Mouse (Mus musculus) forebrain, postnatal 0 days (tissue): ENCODE measurements around the gene Nol3. TPM values are rescaled to one million over a fixed set of nuclear protein-coding genes. Genes with fewer than 3 reads are reported as not detected.

Experiments used
- ATAC-seq: fragments of 200-750 bp; cut with Nextera tagmentation; 2 replicates; pipeline ENCODE4 v1.8.0; 2017; ENCODE audit warnings: mild to moderate bottlenecking, moderate library complexity
- DNase-seq: peaks from one replicate; pipeline ENCODE4 v3.0.0-alpha.2; 2015
- H3K27ac ChIP-seq: fragments of 300-500 bp; sonication (generic); 2 replicates; pipeline ENCODE4 v1.5.1; 2014; ENCODE audit warnings: low read depth, mild to moderate bottlenecking, antibody characterized with exemption, low read length, moderate library complexity, mixed read lengths
- H3K27me3 ChIP-seq: fragments of 300-500 bp; sonication (generic); 2 replicates; pipeline ENCODE4 v1.6.1; 2014; ENCODE audit warnings: mild to moderate bottlenecking, low read length, mixed read lengths; ENCODE audit not compliant: insufficient read depth
- H3K36me3 ChIP-seq: fragments of 300-500 bp; sonication (generic); 2 replicates; pipeline ENCODE4 v1.6.1; 2014; ENCODE audit warnings: mild to moderate bottlenecking, moderate library complexity; ENCODE audit not compliant: insufficient read depth
- H3K4me1 ChIP-seq: fragments of 300-500 bp; sonication (generic); 2 replicates; pipeline ENCODE4 v1.6.1; 2014; ENCODE audit warnings: antibody characterized with exemption; ENCODE audit not compliant: insufficient read depth
- H3K4me2 ChIP-seq: fragments of 300-500 bp; sonication (generic); 2 replicates; pipeline ENCODE4 v1.6.1; 2014; ENCODE audit warnings: low read depth, mild to moderate bottlenecking, moderate library complexity
- H3K4me3 ChIP-seq: fragments of 300-500 bp; sonication (generic); 2 replicates; pipeline ENCODE4 v1.5.1; 2014; ENCODE audit warnings: low read depth, low read length, mixed read lengths
- H3K9ac ChIP-seq: fragments of 300-500 bp; sonication (generic); 2 replicates; pipeline ENCODE4 v1.6.1; 2014; ENCODE audit warnings: mild to moderate bottlenecking
- H3K9me3 ChIP-seq: fragments of 300-500 bp; sonication (generic); 2 replicates; pipeline ENCODE4 v1.6.1; 2016; ENCODE audit warnings: low read length
- CTCF ChIP-seq: sonication (generic); IDR thresholded peaks from 2 replicates; pipeline ENCODE4 v1.5.1; 2016; ENCODE audit warnings: antibody characterized with exemption, control low read depth, low read depth
- WGBS: fragments of 180-500 bp; shearing (Covaris S2); extraction: QIAGEN DNeasy Blood & Tissue Kit; methylation state at CpG from one replicate; pipeline ENCODE4 v1.1.7; 2014; 5-methylcytosine and 5-hydroxymethylcytosine counted together
- polyA plus RNA-seq: library from polyadenylated mRNA; unstranded; fragments of >200 nt; fragmentation: Nextera tagmentation; extraction: Ambion mirVana; gene quantifications from 2 replicates; pipeline ENCODE4 v1.2.1, GENCODE M21; 2015
- total RNA-seq: library from RNA; depleted of rRNA; stranded (reverse); fragments of >200 nt; gene quantifications from 2 replicates; pipeline ENCODE4 v1.2.3, GENCODE M21; 2014

Gene Nol3
- total and polyA plus RNA-seq, 2 experiments from 2014 or later: 1.7 to 4.3 TPM

GRCm38 (mm10) chr8:105280567-105280966 is 4.6 kb downstream of the Nol3 start:
- no peaks in the 10 kb centered on the region for H3K9me3 ChIP-seq
- H3K4me3 ChIP-seq: no peak overlapping the region
- H3K36me3 ChIP-seq: peaks cover 42% of the 10 kb centered on the region
- no peak for TF ChIP-seq CTCF
- H3K4me2 ChIP-seq: no peak overlapping the region
- ATAC-seq (no peak), DNase-seq (no peak)
- 71% methylated on average over 3 of the region's 3 CpGs for WGBS
- H3K27me3 ChIP-seq: peaks cover 14% of the 10 kb centered on the region
- H3K4me1 ChIP-seq: peaks cover 4% of the 10 kb centered on the region; the same call in 1 of the 2 replicates
- H3K9ac ChIP-seq: no peak overlapping the region
- H3K27ac ChIP-seq: no peak overlapping the region

- Histone ChIP-seq H3K27me3 (peaks cover 13% of the 10 kb centered on the region), H3K4me1 (peaks cover 9% of the 10 kb centered on the region; the same call in 1 of the 2 replicates), H3K9ac (no peak overlapping the region), H3K27ac (no peak overlapping the region), H3K36me3 (peaks cover 42% of the 10 kb centered on the region), H3K9me3 (no peaks in the 10 kb centered on the region), H3K4me2 (no peak overlapping the region), H3K4me3 (no peak overlapping the region)
- no peak for ATAC-seq
- WGBS: 92% methylated on average over 12 of the region's 12 CpGs
- DNase-seq: no peak
- TF ChIP-seq CTCF: no peak
Measured at GRCm38 (mm10) chr8:105281821-105282220, 5.9 kb downstream of the Nol3 start.

GRCm38 (mm10) chr8:105282239-105282638 is 6.3 kb downstream of the Nol3 start:
- TF ChIP-seq CTCF: no peak
- no peaks in the 10 kb centered on the region for H3K9me3 ChIP-seq
- H3K27me3 ChIP-seq: peaks cover 9% of the 10 kb centered on the region
- H3K4me3 ChIP-seq: no peak overlapping the region
- ATAC-seq (no peak), DNase-seq (no peak)
- H3K4me1 ChIP-seq: peaks cover 13% of the 10 kb centered on the region; the same call in 1 of the 2 replicates
- H3K36me3 ChIP-seq: peaks cover 42% of the 10 kb centered on the region
- no peak overlapping the region for H3K27ac ChIP-seq
- WGBS: 85% methylated on average over 4 of the region's 4 CpGs
- no peak overlapping the region for H3K9ac ChIP-seq
- H3K4me2 ChIP-seq: no peak overlapping the region

GRCm38 (mm10) chr8:105283074-105283473 is 7.1 kb downstream of the Nol3 start:
- WGBS: 26% methylated on average over 23 of the region's 23 CpGs
- no peak overlapping the region for H3K27ac ChIP-seq
- no peaks in the 10 kb centered on the region for H3K9me3 ChIP-seq
- ATAC-seq (no peak), DNase-seq (no peak)
- H3K27me3 ChIP-seq: peaks cover 4% of the 10 kb centered on the region; the same call in 1 of the 2 replicates
- no peak overlapping the region for H3K4me3 ChIP-seq
- H3K4me2 ChIP-seq: no peak overlapping the region
- no peak overlapping the region for H3K9ac ChIP-seq
- H3K4me1 ChIP-seq: peaks cover 17% of the 10 kb centered on the region; the same call in 1 of the 2 replicates
- TF ChIP-seq CTCF: peak; percentile 73
- H3K36me3 ChIP-seq: peaks cover 42% of the 10 kb centered on the region

GRCm38 (mm10) chr8:105285514-105285913 is 9.6 kb downstream of the Nol3 start:
- Histone ChIP-seq H3K27me3 (no peaks in the 10 kb centered on the region), H3K4me1 (peaks cover 22% of the 10 kb centered on the region), H3K27ac (no peak overlapping the region), H3K4me3 (no peak overlapping the region), H3K36me3 (peaks cover 35% of the 10 kb centered on the region), H3K9me3 (no peaks in the 10 kb centered on the region), H3K9ac (no peak overlapping the region), H3K4me2 (no peak overlapping the region)
- DNase-seq: no peak
- no peak for TF ChIP-seq CTCF
- no peak for ATAC-seq
- 49% methylated on average over 12 of the region's 12 CpGs for WGBS

GRCm38 (mm10) chr8:105286907-105287306 is 11.0 kb downstream of the Nol3 start:
- 91% methylated on average over 4 of the region's 4 CpGs for WGBS
- no peak overlapping the region for H3K9ac ChIP-seq

GRCm38 (mm10) chr8:105288231-105288630 is 12.3 kb downstream of the Nol3 start:
- H3K36me3 ChIP-seq: peaks cover 16% of the 10 kb centered on the region
- peaks cover 29% of the 10 kb centered on the region for H3K4me1 ChIP-seq
- 77% methylated on average over 5 of the region's 5 CpGs for WGBS
- no peaks in the 10 kb centered on the region for H3K27me3 ChIP-seq
- ATAC-seq: no peak
- TF ChIP-seq CTCF: peak; percentile 17; the same call in 1 of the 2 replicates
- DNase-seq: no peak
- peak overlapping the region; percentile 83 for H3K9ac ChIP-seq
- peak overlapping the region; percentile 62 for H3K4me3 ChIP-seq
- peak overlapping the region; percentile 69 for H3K4me2 ChIP-seq
- no peaks in the 10 kb centered on the region for H3K9me3 ChIP-seq
- H3K27ac ChIP-seq: peak overlapping the region; percentile 97; the same call in 1 of the 2 replicates

More at GRCm38 (mm10) chr8:105286907-105287306, 11.0 kb downstream of the Nol3 start:
- TF ChIP-seq CTCF: no peak
- Histone ChIP-seq H3K27me3 (no peaks in the 10 kb centered on the region), H3K4me3 (no peak overlapping the region), H3K27ac (no peak overlapping the region), H3K36me3 (peaks cover 28% of the 10 kb centered on the region), H3K9me3 (no peaks in the 10 kb centered on the region), H3K4me2 (peak overlapping the region; percentile 69), H3K4me1 (peaks cover 29% of the 10 kb centered on the region)
- ATAC-seq (no peak), DNase-seq (no peak)
